Mouse (Mus musculus): ENCODE data around the gene Gm20388.
A peak's percentile ranks its signal among the peaks of the same experiment; 100 is the strongest.

Gene Gm20388

GRCm38 (mm10) chr8:124042201-124042600, 4131.6 kb downstream of the Gm20388 start:
- no peak for DNase-seq (ENCODE audit: low read depth, low spot score)

- no peak for DNase-seq (ENCODE audit: low read depth, low spot score)
These were observed 4133.8 kb downstream of the Gm20388 start for GRCm38 (mm10) chr8:124044421-124044820.

- DNase-seq (ENCODE audit: low read depth, low spot score): no peak
These were observed 4134.3 kb downstream of the Gm20388 start for GRCm38 (mm10) chr8:124044931-124045330.

GRCm38 (mm10) chr8:124045856-124046255, 4135.2 kb downstream of the Gm20388 start:
- peak; percentile 31 for DNase-seq (ENCODE audit: low read depth, low spot score)

- DNase-seq (ENCODE audit: low read depth, low spot score): peak; percentile 80
These were observed 4141.5 kb downstream of the Gm20388 start for GRCm38 (mm10) chr8:124052110-124052509.

- no peak for DNase-seq (ENCODE audit: low read depth, low spot score)
These were observed 4141.9 kb downstream of the Gm20388 start for GRCm38 (mm10) chr8:124052568-124052967.

- DNase-seq (ENCODE audit: low read depth, low spot score): no peak
These were observed 4146.4 kb downstream of the Gm20388 start for GRCm38 (mm10) chr8:124056832-124057655.

- no peak for DNase-seq (ENCODE audit: low read depth, low spot score)
These were observed 4155.9 kb downstream of the Gm20388 start for GRCm38 (mm10) chr8:124066325-124067058.

GRCm38 (mm10) chr8:124067059-124067750, 4156.6 kb downstream of the Gm20388 start:
- no peak for DNase-seq (ENCODE audit: low read depth, low spot score)

- DNase-seq (ENCODE audit: low read depth, low spot score): peak; percentile 48
These were observed 4160.0 kb downstream of the Gm20388 start for GRCm38 (mm10) chr8:124070363-124071324.

- DNase-seq (ENCODE audit: low read depth, low spot score): no peak
These were observed 4165.3 kb downstream of the Gm20388 start for GRCm38 (mm10) chr8:124075977-124076376.

- no peak for DNase-seq (ENCODE audit: low read depth, low spot score)
These were observed 4165.8 kb downstream of the Gm20388 start for GRCm38 (mm10) chr8:124076416-124076815.

- DNase-seq (ENCODE audit: low read depth, low spot score): no peak
These were observed 4166.7 kb downstream of the Gm20388 start for GRCm38 (mm10) chr8:124077377-124077776.

GRCm38 (mm10) chr8:124077998-124078397, 4167.4 kb downstream of the Gm20388 start:
- DNase-seq (ENCODE audit: low read depth, low spot score): no peak

GRCm38 (mm10) chr8:124078969-124079368, 4168.3 kb downstream of the Gm20388 start:
- DNase-seq (ENCODE audit: low read depth, low spot score): peak; percentile 77

GRCm38 (mm10) chr8:124080467-124081326, 4170.1 kb downstream of the Gm20388 start:
- peak; percentile 66 for DNase-seq (ENCODE audit: low read depth, low spot score)

- DNase-seq (ENCODE audit: low read depth, low spot score): peak; percentile 64
These were observed 4172.0 kb downstream of the Gm20388 start for GRCm38 (mm10) chr8:124082616-124083015.

- no peak for DNase-seq (ENCODE audit: low read depth, low spot score)
These were observed 4173.0 kb downstream of the Gm20388 start for GRCm38 (mm10) chr8:124083611-124084010.

GRCm38 (mm10) chr8:124085668-124086067, 4175.0 kb downstream of the Gm20388 start:
- DNase-seq (ENCODE audit: low read depth, low spot score): no peak

- DNase-seq (ENCODE audit: low read depth, low spot score): no peak
These were observed 4177.5 kb downstream of the Gm20388 start for GRCm38 (mm10) chr8:124088092-124088613.
